Mouse (Mus musculus) heart, embryonic 14.5 days (tissue): ENCODE data around the gene Notch3. TPM values are rescaled to one million over a fixed set of nuclear protein-coding genes. Genes with fewer than 3 reads are reported as not detected.
A peak's percentile ranks its signal among the peaks of the same experiment; 100 is the strongest.

Experiments
- ATAC-seq: fragments of 200-750 bp; cut with Nextera tagmentation; 2 replicates; pipeline ENCODE4 v1.8.0; 2017; ENCODE audit warnings: low read depth, moderate TSS enrichment; ENCODE audit not compliant: insufficient number of reproducible peaks, insufficient read depth, low FRiP score
- H3K27ac ChIP-seq, 2 experiments: fragments of 200-500 bp in 1 of 2; fragments of 300-500 bp in 1 of 2; sonication (generic) in 1 of 2; replicated peaks in 1 of 2; 2 replicates each; pipeline ENCODE4 v1.5.1; 2012 to 2014; ENCODE audit warnings: low read depth in 2 of 2, low read length in 2 of 2, control low read depth in 1 of 2, mild to moderate bottlenecking in 1 of 2, mixed read lengths in 1 of 2; ENCODE audit not compliant: control insufficient read depth in 1 of 2, insufficient read depth in 1 of 2
- H3K27me3 ChIP-seq: fragments of 300-500 bp; sonication (generic); 2 replicates; pipeline ENCODE4 v1.6.1; 2014; ENCODE audit warnings: mild to moderate bottlenecking, low read length, control low read depth; ENCODE audit not compliant: control insufficient read depth, insufficient read depth
- H3K36me3 ChIP-seq: fragments of 300-500 bp; sonication (generic); 2 replicates; pipeline ENCODE4 v1.6.1; 2014; ENCODE audit warnings: mild to moderate bottlenecking, control low read depth, low read length, mixed read lengths; ENCODE audit not compliant: control insufficient read depth, insufficient read depth
- H3K4me1 ChIP-seq, 2 experiments: fragments of 200-500 bp in 1 of 2; fragments of 300-500 bp in 1 of 2; sonication (generic) in 1 of 2; 2 replicates each; pipeline ENCODE4 v1.6.1; 2012 to 2014; ENCODE audit warnings: low read length in 2 of 2, control low read depth in 1 of 2, mixed read lengths in 1 of 2; ENCODE audit not compliant: control insufficient read depth in 2 of 2, insufficient read depth in 2 of 2
- H3K4me2 ChIP-seq: fragments of 300-500 bp; sonication (generic); 2 replicates; pipeline ENCODE4 v1.6.1; 2014; ENCODE audit warnings: mild to moderate bottlenecking, low read length
- H3K4me3 ChIP-seq, 2 experiments: fragments of 200-500 bp in 1 of 2; fragments of 300-500 bp in 1 of 2; sonication (generic) in 1 of 2; 2 replicates each; pipeline ENCODE4 v1.5.1; 2012 to 2014; ENCODE audit warnings: low read length in 2 of 2, mild to moderate bottlenecking in 2 of 2, control low read depth in 1 of 2, low read depth in 1 of 2, moderate library complexity in 1 of 2; ENCODE audit not compliant: control insufficient read depth in 1 of 2, insufficient read depth in 1 of 2
- H3K9ac ChIP-seq: fragments of 300-500 bp; sonication (generic); 2 replicates; pipeline ENCODE4 v1.6.1; 2014; ENCODE audit warnings: mild to moderate bottlenecking, low read length
- H3K9me3 ChIP-seq: fragments of 300-500 bp; sonication (generic); 2 replicates; pipeline ENCODE4 v1.6.1; 2016; ENCODE audit warnings: low read length, control low read depth; ENCODE audit not compliant: control insufficient read depth
- WGBS: fragments of 180-500 bp; shearing (Covaris S2); extraction: QIAGEN DNeasy Blood & Tissue Kit; methylation state at CpG from one replicate; pipeline ENCODE4 v1.1.7; 2014; 5-methylcytosine and 5-hydroxymethylcytosine counted together
- polyA plus RNA-seq: library from polyadenylated mRNA; unstranded; fragments of >200 nt; fragmentation: Nextera tagmentation; extraction: Ambion mirVana; gene quantifications from 2 replicates; pipeline ENCODE4 v1.2.1, GENCODE M21; 2014

Notch3 gene
- polyA plus RNA-seq, 1 experiment from 2014 or later = 6.6 TPM

DNA sequence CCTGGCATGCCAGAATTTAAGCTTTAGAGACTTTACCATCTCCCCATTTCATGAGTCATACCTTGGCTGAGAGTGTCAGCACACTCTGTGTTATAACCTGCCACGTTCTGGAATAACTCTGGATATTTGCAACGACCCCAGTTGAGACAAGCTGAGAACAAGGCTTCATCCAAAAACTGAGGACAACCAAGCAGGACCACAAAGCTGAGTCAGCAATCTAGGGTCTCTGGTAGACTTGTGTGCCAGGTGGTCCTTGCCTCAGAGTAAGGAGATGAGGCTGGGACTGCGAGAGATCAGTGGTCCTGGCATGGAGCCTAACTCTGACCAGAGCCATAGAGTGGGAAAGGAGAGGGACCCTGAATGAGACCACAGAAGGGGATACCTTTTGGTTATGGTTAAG is 36.3 kb upstream of the Notch3 start:
- Histone ChIP-seq H3K4me1 (peaks cover 5 to 13% of the 10 kb centered on the region in 2 experiments), H3K27ac (no peak overlapping the region), H3K36me3 (peaks cover 93% of the 10 kb centered on the region), H3K27me3 (no peaks in the 10 kb centered on the region), H3K9ac (no peak overlapping the region), H3K4me2 (no peak overlapping the region), H3K9me3 (no peaks in the 10 kb centered on the region), H3K4me3 (no peak overlapping the region)
- WGBS = 86% methylated on average over 3 of the region's 3 CpGs
- no peak for ATAC-seq

DNA sequence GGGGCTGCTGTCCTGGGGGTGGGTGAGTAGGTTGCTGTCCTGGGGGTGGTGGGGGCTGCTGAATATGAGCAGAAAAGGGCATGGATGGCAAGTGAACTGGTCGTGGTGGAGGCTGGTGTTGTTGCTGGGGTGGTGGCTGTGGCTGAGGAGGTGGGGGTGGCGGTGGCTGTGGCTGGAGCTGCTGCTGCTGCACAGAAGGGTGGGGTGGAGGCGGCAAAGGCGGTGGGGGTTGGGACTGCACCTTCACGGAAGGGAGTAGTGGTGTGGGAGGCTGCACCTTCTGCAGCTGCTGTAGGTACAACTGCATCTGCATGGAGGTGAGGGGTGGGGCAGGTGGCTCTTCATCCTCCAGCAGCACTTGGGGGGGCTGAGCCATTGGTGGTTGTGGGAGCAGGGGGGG is 34.4 kb upstream of the Notch3 start:
- 70% methylated on average over 5 of the region's 5 CpGs for WGBS
- Histone ChIP-seq H3K9me3 (no peaks in the 10 kb centered on the region), H3K36me3 (peaks cover 99% of the 10 kb centered on the region), H3K27ac (no peak overlapping the region), H3K4me3 (no peak overlapping the region), H3K27me3 (no peaks in the 10 kb centered on the region), H3K4me1 (no peaks in the 10 kb centered on the region), H3K4me2 (no peak overlapping the region), H3K9ac (no peak overlapping the region)
- no peak for ATAC-seq

DNA sequence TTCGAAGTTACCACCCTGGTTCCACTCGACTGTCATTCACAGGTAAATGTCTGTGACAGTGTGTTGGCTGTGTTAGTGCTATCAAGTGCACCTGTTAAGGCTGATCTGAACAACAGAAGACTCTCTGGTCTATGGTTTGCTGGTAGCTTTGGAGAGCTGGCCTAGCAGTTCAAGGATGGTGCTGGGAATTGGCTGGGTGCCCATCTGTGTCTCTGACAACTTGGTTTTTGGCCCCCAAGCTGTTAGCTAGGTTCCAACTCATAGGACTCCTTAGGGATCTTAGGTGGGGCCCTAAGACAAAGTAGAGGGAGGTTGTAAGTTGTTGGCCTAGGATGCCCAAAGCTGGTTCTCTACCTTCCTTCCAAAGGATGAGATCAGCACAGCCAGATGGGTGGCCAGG is 33.1 kb upstream of the Notch3 start:
- Histone ChIP-seq H3K9ac (no peak overlapping the region), H3K27ac (no peak overlapping the region), H3K9me3 (no peaks in the 10 kb centered on the region), H3K36me3 (peaks cover 98% of the 10 kb centered on the region), H3K4me3 (no peak overlapping the region), H3K4me2 (no peak overlapping the region), H3K4me1 (no peaks in the 10 kb centered on the region), H3K27me3 (no peaks in the 10 kb centered on the region)
- 70% methylated on average over 2 of the region's 2 CpGs for WGBS
- ATAC-seq = no peak

DNA sequence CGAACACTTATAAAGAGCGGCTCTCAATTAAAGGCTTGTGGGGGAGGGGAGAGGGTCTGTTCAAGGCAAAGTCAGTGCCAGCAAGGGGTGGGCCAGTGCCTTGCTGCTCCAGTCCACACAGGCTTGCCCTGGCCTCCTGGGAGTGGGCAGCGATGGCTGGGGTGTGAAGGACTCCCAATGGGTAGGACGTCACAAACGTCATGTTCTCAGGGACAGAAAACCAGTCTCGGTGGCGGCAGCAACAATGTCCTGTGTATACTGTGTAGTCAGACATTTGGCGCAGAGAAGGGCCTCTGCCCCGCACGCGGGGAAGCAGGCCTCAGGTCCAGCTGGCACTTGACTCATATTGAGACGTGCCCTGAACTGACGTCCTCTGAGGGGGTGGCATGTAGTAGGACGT is 30.5 kb upstream of the Notch3 start:
- no peak overlapping the region for H3K4me3 ChIP-seq
- H3K4me1 ChIP-seq = no peaks in the 10 kb centered on the region
- no peaks in the 10 kb centered on the region for H3K9me3 ChIP-seq
- no peaks in the 10 kb centered on the region for H3K27me3 ChIP-seq
- no peak for ATAC-seq
- 90% methylated on average over 14 of the region's 14 CpGs for WGBS
- no peak overlapping the region for H3K4me2 ChIP-seq
- no peak overlapping the region for H3K9ac ChIP-seq
- H3K36me3 ChIP-seq = peaks cover 71% of the 10 kb centered on the region
- no peak overlapping the region for H3K27ac ChIP-seq

DNA sequence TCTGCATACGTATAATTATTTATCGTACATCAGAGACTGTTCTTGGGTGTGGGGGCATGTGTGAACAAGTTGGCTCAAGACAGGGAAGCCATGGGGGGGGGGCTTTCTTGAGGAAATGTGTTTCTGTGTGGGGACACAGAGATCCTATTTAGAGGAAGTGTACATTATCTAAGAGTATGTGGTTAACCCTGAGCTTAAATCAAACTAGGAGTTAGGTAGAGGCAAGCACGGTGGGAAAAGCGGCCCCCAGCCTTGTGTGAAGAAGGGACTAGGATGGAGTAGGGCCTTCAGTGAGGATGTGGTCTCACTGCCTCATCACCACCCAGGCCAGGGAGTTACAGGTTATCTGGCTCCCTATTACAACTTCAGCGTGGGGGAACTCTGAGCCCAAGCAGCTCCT is 29.1 kb upstream of the Notch3 start:
- Histone ChIP-seq H3K9ac (no peak overlapping the region), H3K27me3 (no peaks in the 10 kb centered on the region), H3K4me3 (no peak overlapping the region), H3K9me3 (no peaks in the 10 kb centered on the region), H3K36me3 (peaks cover 57% of the 10 kb centered on the region), H3K4me2 (no peak overlapping the region), H3K27ac (no peak overlapping the region), H3K4me1 (no peaks in the 10 kb centered on the region)
- WGBS = 82% methylated on average over 5 of the region's 5 CpGs
- no peak for ATAC-seq

DNA sequence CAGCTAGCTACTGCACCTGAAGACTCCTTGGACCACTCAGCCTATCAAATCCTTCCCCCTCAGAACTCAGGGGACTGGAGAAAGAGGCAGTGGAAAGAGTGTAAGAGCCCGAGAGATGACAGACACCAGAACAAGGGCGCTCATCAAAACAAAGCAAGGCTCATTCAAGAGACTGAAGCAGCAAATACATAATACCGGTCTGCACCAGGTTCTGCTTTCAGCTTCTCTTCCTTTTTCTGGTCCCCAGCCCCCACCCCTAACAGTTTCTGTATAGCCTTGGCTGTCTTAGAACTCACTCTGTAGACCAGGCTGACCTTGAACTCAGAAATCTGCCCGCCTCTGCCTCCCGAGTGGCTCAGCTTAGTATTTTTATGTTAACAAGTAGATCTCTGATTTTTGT is 26.4 kb upstream of the Notch3 start:
- Histone ChIP-seq H3K4me2 (no peak overlapping the region), H3K27me3 (peaks cover 15% of the 10 kb centered on the region), H3K9ac (no peak overlapping the region), H3K36me3 (peaks cover 30% of the 10 kb centered on the region), H3K27ac (no peak overlapping the region), H3K4me3 (no peak overlapping the region), H3K4me1 (peaks cover 11 to 13% of the 10 kb centered on the region in 2 experiments), H3K9me3 (no peaks in the 10 kb centered on the region)
- no peak for ATAC-seq
- WGBS = 82% methylated on average over 5 of the region's 5 CpGs

DNA sequence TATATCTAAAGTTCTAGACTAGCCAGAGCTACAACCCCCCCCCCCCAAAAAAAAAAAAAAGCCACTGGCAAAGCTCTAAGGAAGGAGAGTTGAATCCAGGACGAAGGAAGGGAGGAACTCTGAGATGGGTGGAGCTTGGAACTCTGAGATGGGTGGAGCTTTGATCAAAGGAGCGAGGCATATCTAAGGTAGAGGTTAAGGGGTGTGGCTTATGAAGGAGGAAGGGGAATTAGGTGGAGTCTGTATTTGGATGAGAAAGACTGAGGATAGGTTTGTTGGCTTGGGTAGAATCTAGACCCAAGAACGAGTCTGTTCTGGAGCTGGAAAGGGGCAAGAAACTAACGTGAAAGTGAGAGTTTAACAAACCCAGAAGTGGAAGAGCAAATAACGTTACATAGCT is 23.2 kb upstream of the Notch3 start:
- no peak for ATAC-seq
- H3K27me3 ChIP-seq = peaks cover 15% of the 10 kb centered on the region
- no peaks in the 10 kb centered on the region for H3K36me3 ChIP-seq
- peak overlapping the region; percentile 89 for H3K4me2 ChIP-seq
- H3K4me1 ChIP-seq = peaks cover 11 to 13% of the 10 kb centered on the region in 2 experiments
- H3K9me3 ChIP-seq = no peaks in the 10 kb centered on the region
- no peak overlapping the region for H3K9ac ChIP-seq
- H3K27ac ChIP-seq = no peak overlapping the region
- peak overlapping the region in 1 of 2 experiments; percentile 43; a peak in 1 of 4 replicates for H3K4me3 ChIP-seq
- 18% methylated on average over 5 of the region's 5 CpGs for WGBS

DNA sequence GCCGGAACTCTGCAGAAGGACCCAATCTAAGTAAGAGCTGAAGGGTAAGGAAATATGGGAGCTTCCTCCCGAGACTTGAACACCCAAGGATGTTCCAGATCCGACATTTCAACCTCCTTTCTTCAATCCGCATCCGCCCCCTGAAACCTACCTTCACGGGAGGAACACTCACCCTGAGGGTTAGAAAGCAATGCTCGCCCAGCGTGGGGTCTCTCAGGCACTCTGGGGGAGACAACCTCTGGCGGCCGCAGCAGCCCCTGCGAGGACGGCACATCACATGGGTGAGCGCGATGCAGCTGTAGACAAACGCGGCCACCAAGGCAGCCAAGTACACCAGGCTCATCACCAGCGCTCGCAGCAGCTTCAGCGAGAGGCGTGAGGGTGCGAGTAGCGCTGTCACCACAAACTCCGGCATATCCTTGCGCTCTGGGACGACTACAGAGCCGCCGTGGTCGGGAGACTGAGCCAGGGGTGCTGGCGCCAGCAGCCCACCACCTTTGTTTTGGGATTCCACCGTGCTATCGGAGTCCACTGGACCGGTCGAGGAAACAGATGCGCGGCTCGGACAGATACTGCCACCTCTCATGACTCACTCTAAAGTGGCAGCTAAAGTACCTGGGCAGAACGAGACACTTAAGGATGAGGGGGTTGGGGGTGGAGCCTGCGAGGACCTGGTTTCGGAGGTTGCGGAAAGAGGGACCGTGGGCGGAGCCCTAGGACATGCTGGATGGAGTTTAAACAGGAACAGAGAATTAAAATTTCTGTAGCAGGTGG is 22.4 kb upstream of the Notch3 start, which contains the start of gene Ephx3:
Gene Ephx3, minus strand, starts transcription at position 687 of the 774 bp plus-strand sequence.
- 6% methylated on average over 42 of the region's 42 CpGs for whole genome bisulfite sequencing
- H3K9ac ChIP-seq = peak within 1 kb of the TSS; percentile 42; the same call in 1 of the 2 replicates
- no peaks in the 10 kb centered on the region for H3K9me3 ChIP-seq
- peak within 1 kb of the TSS; percentile 89 for H3K4me2 ChIP-seq
- no peak within 1 kb of the TSS for H3K27ac ChIP-seq
- peaks cover 11 to 13% of the 10 kb centered on the region in 2 experiments for H3K4me1 ChIP-seq
- peaks cover 15% of the 10 kb centered on the region for H3K27me3 ChIP-seq
- H3K4me3 ChIP-seq = peak within 1 kb of the TSS; percentile 34 to 43
- ATAC-seq = peak; percentile 38; the same call in 1 of the 2 replicates
- no peaks in the 10 kb centered on the region for H3K36me3 ChIP-seq
